Mouse (Mus musculus) liver, embryonic 18 days (tissue): ENCODE results near the gene Gm10719. TPM values are rescaled to one million over a fixed set of nuclear protein-coding genes. Genes with fewer than 3 reads are reported as not detected.

ENCODE experiments used
- polyA plus RNA-seq: library from polyadenylated mRNA; depleted of rRNA; stranded (reverse); fragments of >200 nt; gene quantifications from 2 replicates; pipeline ENCODE4 v1.2.3, GENCODE M21; 2012; rRNA removed

Gm10719 gene
- not detected in 2 replicates for polyA plus RNA-seq

GRCm38 (mm10) chr9:3017108-3017507 is at the start of gene Gm10719:
Gm10719 (plus strand) TSS chr9:3017408.

GRCm38 (mm10) chr9:3000445-3000972 is 16.7 kb upstream of the Gm10719 start, which contains the start of gene Gm10722:
Gm10722 (plus strand) TSS chr9:3000922.

DNA sequence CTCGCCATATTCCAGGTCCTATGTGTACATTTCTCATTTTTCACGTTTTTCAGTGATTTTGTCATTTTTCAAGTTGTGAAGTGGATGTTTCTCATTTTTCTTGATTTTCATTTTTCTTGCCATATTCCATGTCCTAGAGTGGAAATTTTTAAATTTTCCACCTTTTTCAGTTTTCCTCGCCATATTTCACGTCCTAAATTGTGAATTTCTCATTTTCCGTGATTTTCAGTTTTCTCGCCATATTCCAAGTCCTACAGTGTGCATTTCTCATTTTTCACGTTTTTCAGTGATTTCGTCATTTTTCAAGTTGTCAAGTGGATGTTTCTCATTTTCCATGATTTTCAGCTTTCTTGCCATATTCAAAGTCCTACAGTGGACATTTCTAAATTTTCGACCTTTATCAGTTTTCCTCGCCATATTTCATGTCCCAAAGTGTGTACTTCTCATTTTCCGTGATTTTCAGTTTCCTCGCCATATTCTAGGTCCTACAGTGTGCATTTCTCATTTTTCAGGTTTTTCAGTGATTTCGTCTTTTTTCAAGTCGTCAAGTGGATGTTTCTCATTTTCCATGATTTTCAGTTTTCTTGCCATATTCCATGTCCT is 14.3 kb upstream of the Gm10719 start, which contains the start of gene Gm11168:
Gene Gm11168, plus strand, starts transcription at position 553 of the 603 bp plus-strand sequence.

GRCm38 (mm10) chr9:3012733-3013279 is 4.4 kb upstream of the Gm10719 start, which contains the start of gene Gm10721:
Gm10721 (plus strand) TSS chr9:3013140.

DNA sequence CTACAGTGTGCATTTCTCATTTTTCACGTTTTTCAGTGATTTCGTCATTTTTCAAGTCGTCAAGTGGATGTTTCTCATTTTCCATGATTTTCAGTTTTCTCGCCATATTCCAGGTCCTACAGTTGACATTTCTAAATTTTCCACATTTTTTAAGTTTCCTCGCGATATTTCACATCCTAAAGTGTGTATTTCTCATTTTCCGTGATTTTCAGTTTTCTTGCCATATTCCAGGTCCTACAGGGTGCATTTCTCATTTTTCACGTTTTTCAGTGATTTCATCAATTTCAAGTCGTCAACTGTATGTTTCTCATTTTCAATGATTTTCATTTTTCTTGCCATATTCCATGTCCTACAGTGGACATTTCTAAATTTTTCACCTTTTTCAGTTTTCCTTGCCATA is 1.9 kb upstream of the Gm10719 start, which contains the start of gene Gm10720:
Gene Gm10720, plus strand, starts transcription at position 301 of the 400 bp plus-strand sequence.

GRCm38 (mm10) chr9:3023312-3023984 is 6.2 kb downstream of the Gm10719 start, which contains the start of gene Gm10718:
Gm10718 (plus strand) TSS chr9:3023547.

GRCm38 (mm10) chr9:3024912-3025467 is 7.8 kb downstream of the Gm10719 start, which contains the start of gene Gm10717:
Gm10717 (plus strand) TSS chr9:3025417.

GRCm38 (mm10) chr9:3034299-3034698 is 17.1 kb downstream of the Gm10719 start, which contains the start of gene Gm17535:
Gm17535 (plus strand) TSS chr9:3034599.

GRCm38 (mm10) chr9:3036577-3036976 is 19.4 kb downstream of the Gm10719 start, which contains the start of gene Gm10715:
Gm10715 (plus strand) TSS chr9:3036877.

Other genes starting within 250 kb of the Gm10719 start
- not detected in 2 replicates for gene Gm10722, start 16.5 kb upstream of the Gm10719 start, polyA plus RNA-seq
- not detected in 2 replicates for gene Gm11168, start 14.1 kb upstream of the Gm10719 start, polyA plus RNA-seq
- not detected in 2 replicates for gene Gm10721, start 4.3 kb upstream of the Gm10719 start, polyA plus RNA-seq
- not detected in 2 replicates for gene Gm10720, start 1.8 kb upstream of the Gm10719 start, polyA plus RNA-seq
- not detected in 2 replicates for gene Gm10718, start 6.1 kb downstream of the Gm10719 start, polyA plus RNA-seq
- not detected in 2 replicates for gene Gm10717, start 8.0 kb downstream of the Gm10719 start, polyA plus RNA-seq
- not detected in 2 replicates for gene Gm17535, start 17.2 kb downstream of the Gm10719 start, polyA plus RNA-seq
- gene Gm10715, start 19.5 kb downstream of the Gm10719 start, polyA plus RNA-seq, result not detected in 2 replicates